Mouse (Mus musculus): ENCODE data around the gene Dennd6b.
A peak's percentile ranks its signal among the peaks of the same experiment; 100 is the strongest.

The Dennd6b gene

GRCm38 (mm10) chr15:89181561-89182270 lies 14.6 kb downstream of the Dennd6b start:
- no peak for DNase-seq (ENCODE audit: low spot score in 2 of 2)

GRCm38 (mm10) chr15:89180571-89181229 lies 15.6 kb downstream of the Dennd6b start, which contains the start of gene Plxnb2:
Gene Plxnb2, minus strand, starts transcription at chr15:89180788.
- peak; percentile 76 to 88 for DNase-seq (ENCODE audit: low spot score in 2 of 2)

GRCm38 (mm10) chr15:89180081-89180541 lies 16.2 kb downstream of the Dennd6b start:
- peak in 1 of 2 experiments; percentile 59 for DNase-seq (ENCODE audit: low spot score in 2 of 2)

GRCm38 (mm10) chr15:89179630-89179964 lies 16.7 kb downstream of the Dennd6b start:
- no peak for DNase-seq (ENCODE audit: low spot score in 2 of 2)

- peak; percentile 81 to 83 for DNase-seq (ENCODE audit: low spot score in 2 of 2)
Observed at GRCm38 (mm10) chr15:89178954-89179629, 17.2 kb downstream of the Dennd6b start.

GRCm38 (mm10) chr15:89178260-89178860 lies 17.9 kb downstream of the Dennd6b start:
- no peak for DNase-seq (ENCODE audit: low spot score in 2 of 2)

- no peak for DNase-seq (ENCODE audit: low spot score in 2 of 2)
Observed at GRCm38 (mm10) chr15:89177576-89178259, 18.6 kb downstream of the Dennd6b start.

- DNase-seq (ENCODE audit: low spot score in 2 of 2): peak; percentile 79 to 89
Observed at GRCm38 (mm10) chr15:89177121-89177520, 19.2 kb downstream of the Dennd6b start.

- no peak for DNase-seq (ENCODE audit: low spot score in 2 of 2)
Observed at GRCm38 (mm10) chr15:89175411-89176155, 20.7 kb downstream of the Dennd6b start.

GRCm38 (mm10) chr15:89174889-89175339 lies 21.4 kb downstream of the Dennd6b start:
- no peak for DNase-seq (ENCODE audit: low spot score in 2 of 2)

- peak in 1 of 2 experiments; percentile 74 for DNase-seq (ENCODE audit: low spot score in 2 of 2)
Observed at GRCm38 (mm10) chr15:89173906-89174214, 22.4 kb downstream of the Dennd6b start.

- no peak for DNase-seq (ENCODE audit: low spot score in 2 of 2)
Observed at GRCm38 (mm10) chr15:89173024-89173905, 23.0 kb downstream of the Dennd6b start.

- no peak for DNase-seq (ENCODE audit: low spot score in 2 of 2)
Observed at GRCm38 (mm10) chr15:89172276-89172935, 23.9 kb downstream of the Dennd6b start.

- no peak for DNase-seq (ENCODE audit: low spot score in 2 of 2)
Observed at GRCm38 (mm10) chr15:89171526-89172051, 24.7 kb downstream of the Dennd6b start.

- DNase-seq (ENCODE audit: low spot score in 2 of 2): no peak
Observed at GRCm38 (mm10) chr15:89170102-89170501, 26.2 kb downstream of the Dennd6b start.

GRCm38 (mm10) chr15:89169431-89169830 lies 26.9 kb downstream of the Dennd6b start:
- peak; percentile 60 to 83 for DNase-seq (ENCODE audit: low spot score in 2 of 2)

- DNase-seq (ENCODE audit: low spot score in 2 of 2): no peak
Observed at GRCm38 (mm10) chr15:89168922-89169321, 27.4 kb downstream of the Dennd6b start.

GRCm38 (mm10) chr15:89165478-89165877 lies 30.8 kb downstream of the Dennd6b start:
- DNase-seq (ENCODE audit: low spot score in 2 of 2): no peak

- DNase-seq (ENCODE audit: low spot score in 2 of 2): peak in 1 of 2 experiments; percentile 62
Observed at GRCm38 (mm10) chr15:89161397-89161796, 34.9 kb downstream of the Dennd6b start.

All from urinary bladder, adult 18-20 months (tissue).